Comparison of ENCODE assay signal across 15 mouse cellular contexts in the genomic region with DNA sequence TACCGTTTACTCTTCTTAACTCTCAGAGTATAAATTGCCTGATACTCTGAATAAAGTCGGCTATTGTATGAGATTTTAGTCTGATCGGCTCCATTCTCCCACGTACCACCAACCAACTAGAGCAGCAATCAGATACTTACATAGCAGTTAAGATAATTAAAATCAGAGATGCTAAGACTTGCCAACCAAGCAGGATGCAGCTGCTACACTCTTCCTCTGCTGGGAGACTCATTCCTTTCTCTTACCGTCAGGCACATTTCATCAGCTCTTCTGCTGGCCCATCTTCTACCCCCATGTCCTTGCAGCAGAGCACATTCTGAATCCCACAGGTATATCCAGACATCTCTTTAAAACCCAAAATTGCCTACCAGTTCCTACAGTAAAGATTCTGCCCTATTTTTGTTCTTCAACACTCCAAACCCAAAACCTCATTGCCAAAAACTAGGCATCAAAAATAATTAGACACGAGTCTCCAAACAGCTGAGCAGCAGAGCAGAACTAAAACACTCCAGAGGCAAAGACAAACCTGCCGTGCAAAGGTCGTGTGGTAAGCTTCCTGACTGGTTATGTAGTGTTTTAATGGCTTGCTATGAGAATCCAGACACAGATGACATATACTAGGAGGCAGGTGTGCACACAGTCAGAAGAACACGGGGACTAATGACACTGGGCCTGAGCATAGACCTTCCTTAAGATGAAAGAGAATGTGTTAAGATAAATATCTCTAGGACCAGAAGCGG. TPM values are rescaled to one million over a fixed set of nuclear protein-coding genes. Genes with fewer than 3 reads are reported as not detected.
DNase-seq lines count a peak whose midpoint lies in the region; ATAC-seq lines count a peak whose summit lies in the region.
"Had no signal": no experiment of that assay in that cellular context is flagged by ENCODE, and none has a peak within 500 bp of the region (broad histone marks: within the 10 kb centered on the region; RNA-seq: fewer than 3 reads in every experiment).

No protein-coding gene starts in this region.

- H3K4me1 ChIP-seq in embryonic facial prominence, embryonic 10.5 days, result peaks cover 27% of the 10 kb centered on the region
- peaks cover 19% of the 10 kb centered on the region for H3K4me1 ChIP-seq in embryonic facial prominence, embryonic 14.5 days (ENCODE audit: control insufficient read depth, insufficient read depth, low read length)
- H3K4me1 ChIP-seq in limb, embryonic 11.5 days (ENCODE audit: control insufficient read depth, insufficient read depth, low read length), result peaks cover 7% of the 10 kb centered on the region; the same call in 1 of the 2 replicates
- H3K4me1 ChIP-seq: forebrain, embryonic 15.5 days; heart, embryonic 10.5 days; megakaryocyte, embryonic 14.5 days had no signal

- no peak overlapping the region for H3K4me3 ChIP-seq in embryonic facial prominence, embryonic 10.5 days
- no peak overlapping the region for H3K4me3 ChIP-seq in embryonic facial prominence, embryonic 14.5 days (ENCODE audit: low read depth, low read length)
- no peak overlapping the region for H3K4me3 ChIP-seq in limb, embryonic 11.5 days (ENCODE audit: low read depth, low read length)
- H3K4me3 ChIP-seq: forebrain, embryonic 15.5 days; gastrocnemius, adult 2 months; heart, embryonic 10.5 days; megakaryocyte, embryonic 14.5 days had no signal

- DNase-seq in embryonic facial prominence, embryonic 10.5 days (ENCODE audit: low spot score), result no peak
- peak; percentile 57 for DNase-seq in embryonic facial prominence, embryonic 14.5 days (ENCODE audit: low spot score)
- peak; percentile 74 for DNase-seq in kidney, adult 9 months
- DNase-seq in limb, embryonic 11.5 days (ENCODE audit: low spot score), result no peak
- DNase-seq in spleen, postnatal 10 days (ENCODE audit: low spot score in 2 of 2), result no peak
- no peak for DNase-seq in adrenal gland, postnatal 25 days
- DNase-seq in layer of hippocampus, postnatal 25 days (ENCODE audit: extremely low spot score in 1 of 2, low spot score in 1 of 2), result no peak
- DNase-seq: cerebellum, adult 9-11 months; gastrocnemius, adult 2 months; heart, postnatal 4 days had no signal

- WGBS in embryonic facial prominence, embryonic 10.5 days, result 53% methylated on average over 10 of the region's 10 CpGs
- WGBS in embryonic facial prominence, embryonic 14.5 days, result 37% methylated on average over 10 of the region's 10 CpGs
- WGBS in limb, embryonic 11.5 days, result 45% methylated on average over 10 of the region's 10 CpGs

- H3K4me2 ChIP-seq in embryonic facial prominence, embryonic 14.5 days (ENCODE audit: low read depth, low read length), result no peak overlapping the region
- no peak overlapping the region for H3K4me2 ChIP-seq in limb, embryonic 11.5 days (ENCODE audit: low read depth, severe bottlenecking)
- H3K4me2 ChIP-seq: forebrain, embryonic 15.5 days; liver, embryonic 11.5 days had no signal

- no peaks in the 10 kb centered on the region for H3K9me3 ChIP-seq in embryonic facial prominence, embryonic 10.5 days
- H3K9me3 ChIP-seq in embryonic facial prominence, embryonic 14.5 days (ENCODE audit: control insufficient read depth, low read length), result 0 out of 2 replicates have a peak, but pooled peaks cover 3% of the 10 kb centered on the region
- H3K9me3 ChIP-seq in limb, embryonic 11.5 days (ENCODE audit: control insufficient read depth, low read length), result no peaks in the 10 kb centered on the region
- H3K9me3 ChIP-seq: forebrain, embryonic 15.5 days; heart, embryonic 10.5 days had no signal

- ATAC-seq in embryonic facial prominence, embryonic 14.5 days (ENCODE audit: low read depth), result peak; percentile 60; the same call in 1 of the 2 replicates
- ATAC-seq in limb, embryonic 11.5 days (ENCODE audit: insufficient number of reproducible peaks, low FRiP score, low TSS enrichment, low read depth), result no peak
- ATAC-seq: forebrain, embryonic 15.5 days; lung, postnatal 0 days had no signal

- no peak overlapping the region for H3K9ac ChIP-seq in embryonic facial prominence, embryonic 14.5 days (ENCODE audit: low read depth, low read length)
- no peak overlapping the region for H3K9ac ChIP-seq in limb, embryonic 11.5 days (ENCODE audit: low read length)
- H3K9ac ChIP-seq: forebrain, embryonic 15.5 days had no signal

- peak overlapping the region; percentile 66 for H3K27ac ChIP-seq in embryonic facial prominence, embryonic 10.5 days (replicated peaks)
- H3K27ac ChIP-seq in embryonic facial prominence, embryonic 14.5 days (replicated peaks; ENCODE audit: low read depth, low read length), result peak overlapping the region; percentile 66
- H3K27ac ChIP-seq in limb, embryonic 11.5 days (replicated peaks; ENCODE audit: low read depth, low read length), result 0 out of 2 replicates have a peak overlapping the region, but pooled peaks have one; percentile 3
- H3K27ac ChIP-seq: forebrain, embryonic 15.5 days; gastrocnemius, adult 2 months; heart, embryonic 10.5 days had no signal

- no peaks in the 10 kb centered on the region for H3K36me3 ChIP-seq in embryonic facial prominence, embryonic 10.5 days (replicated peaks)
- no peaks in the 10 kb centered on the region for H3K36me3 ChIP-seq in embryonic facial prominence, embryonic 14.5 days (ENCODE audit: control insufficient read depth, insufficient read depth, low read length)
- no peaks in the 10 kb centered on the region for H3K36me3 ChIP-seq in limb, embryonic 11.5 days (ENCODE audit: control insufficient read depth, insufficient read depth, low read length)
- H3K36me3 ChIP-seq: forebrain, embryonic 15.5 days; heart, embryonic 10.5 days had no signal

- no peaks in the 10 kb centered on the region for H3K27me3 ChIP-seq in embryonic facial prominence, embryonic 10.5 days (replicated peaks; ENCODE audit: low read depth, poor library complexity, severe bottlenecking)
- H3K27me3 ChIP-seq in embryonic facial prominence, embryonic 14.5 days (replicated peaks; ENCODE audit: control insufficient read depth, insufficient read depth, low read length), result no peaks in the 10 kb centered on the region
- H3K27me3 ChIP-seq in limb, embryonic 11.5 days (ENCODE audit: control insufficient read depth, insufficient read depth, low read length), result no peaks in the 10 kb centered on the region
- H3K27me3 ChIP-seq: forebrain, embryonic 15.5 days; megakaryocyte, embryonic 14.5 days had no signal

RNA-seq across cellular contexts. Expression of gene Postn, which starts 59.5 kb away (rescaled TPM):
- polyA plus RNA-seq in embryonic facial prominence, embryonic 10.5 days (2016; fragmentation: Nextera tagmentation; extraction: Ambion mirVana), result 17.0 and 23.6 TPM in 2 replicates
- 841 and 870 TPM in 2 replicates for polyA plus RNA-seq in embryonic facial prominence, embryonic 14.5 days (2014; fragmentation: Nextera tagmentation; extraction: Ambion mirVana)
- 13.6 and 15.2 TPM in 2 replicates for polyA plus RNA-seq in limb, embryonic 11.5 days (2014; fragmentation: Nextera tagmentation; extraction: Ambion mirVana)
- 45.6 and 53.5 TPM in 2 replicates for total RNA-seq in adrenal gland, postnatal 25 days (2021)
- 1 to 10 TPM in 1 of 2 experiments, under 1 TPM in 1; 0.91 to 1.2 TPM for total RNA-seq in layer of hippocampus, postnatal 25 days (2021)

Comparison
In these comparisons a context has a peak if more than half of its experiments do, and no peak if none do; other contexts are left out.
1. DNase-seq: peak in embryonic facial prominence, embryonic 14.5 days (single experiment) and kidney, adult 9 months (single experiment); none in embryonic facial prominence, embryonic 10.5 days (single experiment), limb, embryonic 11.5 days (single experiment), spleen, postnatal 10 days (0 of 2), adrenal gland, postnatal 25 days (single experiment) and layer of hippocampus, postnatal 25 days (0 of 2).
2. RNA of gene Postn, which starts 59.5 kb away (polyA plus RNA-seq): 841 to 870 TPM in embryonic facial prominence, embryonic 14.5 days; 17.0 to 23.6 TPM in embryonic facial prominence, embryonic 10.5 days and 13.6 to 15.2 TPM in limb, embryonic 11.5 days; every median in the first group is over 10 times any median in the second.
3. H3K27ac ChIP-seq: peak in every context shown above with its lines; median percentile 66 in embryonic facial prominence, embryonic 10.5 days; 66 in embryonic facial prominence, embryonic 14.5 days; 3 in limb, embryonic 11.5 days.